Mouse (Mus musculus): ENCODE measurements around the gene Mars. TPM values are rescaled to one million over a fixed set of nuclear protein-coding genes. Genes with fewer than 3 reads are reported as not detected.

The Mars gene
- polyA plus RNA-seq, 1 experiment from 2014 or later = 50.7 TPM

GRCm38 (mm10) chr10:127287936-127288293 is 23.7 kb downstream of the Mars start:
- peaks cover 39% of the 10 kb centered on the region for H3K36me3 ChIP-seq (ENCODE audit: control insufficient read depth, insufficient read depth)
- ATAC-seq = no peak
- H3K4me1 ChIP-seq (replicated peaks; ENCODE audit: control insufficient read depth, insufficient read depth, low read length) = peaks cover 23% of the 10 kb centered on the region
- H3K9me3 ChIP-seq (ENCODE audit: control insufficient read depth) = no peaks in the 10 kb centered on the region
- TF ChIP-seq CTCF (IDR thresholded peaks at IDR 0.05; ENCODE audit: low read depth) = no peak
- H3K4me2 ChIP-seq (replicated peaks; ENCODE audit: low read depth) = peak overlapping the region; percentile 75
- H3K27me3 ChIP-seq (replicated peaks; ENCODE audit: control insufficient read depth, insufficient read depth, low read length) = no peaks in the 10 kb centered on the region
- H3K4me3 ChIP-seq (ENCODE audit: low read depth, low read length) = peak overlapping the region; percentile 71
- WGBS = 0% methylated on average over 3 of the region's 3 CpGs
- H3K9ac ChIP-seq (ENCODE audit: low read depth, low read length) = peak overlapping the region; percentile 72
- H3K27ac ChIP-seq (ENCODE audit: low read depth, low read length) = peak overlapping the region; percentile 99

- H3K27me3 ChIP-seq (replicated peaks; ENCODE audit: control insufficient read depth, insufficient read depth, low read length) = no peaks in the 10 kb centered on the region
- WGBS = 39% methylated on average over 15 of the region's 15 CpGs
- H3K4me1 ChIP-seq (replicated peaks; ENCODE audit: control insufficient read depth, insufficient read depth, low read length) = peaks cover 19% of the 10 kb centered on the region
- no peak for TF ChIP-seq CTCF (IDR thresholded peaks at IDR 0.05; ENCODE audit: low read depth)
- H3K9ac ChIP-seq (ENCODE audit: low read depth, low read length) = peak overlapping the region; percentile 72; the same call in 1 of the 2 replicates
- H3K4me3 ChIP-seq (ENCODE audit: low read depth, low read length) = peak overlapping the region; percentile 71
- ATAC-seq = no peak
- peak overlapping the region; percentile 99 for H3K27ac ChIP-seq (ENCODE audit: low read depth, low read length)
- peaks cover 43% of the 10 kb centered on the region for H3K36me3 ChIP-seq (ENCODE audit: control insufficient read depth, insufficient read depth)
- H3K9me3 ChIP-seq (ENCODE audit: control insufficient read depth) = no peaks in the 10 kb centered on the region
- peak overlapping the region; percentile 75 for H3K4me2 ChIP-seq (replicated peaks; ENCODE audit: low read depth)
Observed at GRCm38 (mm10) chr10:127287271-127287935, 24.2 kb downstream of the Mars start.

- no peak for ATAC-seq
- Histone ChIP-seq H3K36me3 (ENCODE audit: control insufficient read depth, insufficient read depth) (peaks cover 50% of the 10 kb centered on the region), H3K4me3 (ENCODE audit: low read depth, low read length) (peak overlapping the region; percentile 71; the same call in 1 of the 2 replicates), H3K9me3 (ENCODE audit: control insufficient read depth) (no peaks in the 10 kb centered on the region), H3K4me2 (replicated peaks; ENCODE audit: low read depth) (peak overlapping the region; percentile 75), H3K9ac (ENCODE audit: low read depth, low read length) (peak overlapping the region; percentile 72; the same call in 1 of the 2 replicates), H3K27ac (ENCODE audit: low read depth, low read length) (peak overlapping the region; percentile 99), H3K27me3 (replicated peaks; ENCODE audit: control insufficient read depth, insufficient read depth, low read length) (no peaks in the 10 kb centered on the region), H3K4me1 (replicated peaks; ENCODE audit: control insufficient read depth, insufficient read depth, low read length) (0 out of 2 replicates have a peak, but pooled peaks cover 13% of the 10 kb centered on the region)
- 33% methylated on average over 7 of the region's 7 CpGs for WGBS
- no peak for TF ChIP-seq CTCF (IDR thresholded peaks at IDR 0.05; ENCODE audit: low read depth)
Observed at GRCm38 (mm10) chr10:127286730-127287129, 24.9 kb downstream of the Mars start.

- H3K4me2 ChIP-seq (replicated peaks; ENCODE audit: low read depth) = peak overlapping the region; percentile 75
- H3K9ac ChIP-seq (ENCODE audit: low read depth, low read length) = no peak overlapping the region
- H3K9me3 ChIP-seq (ENCODE audit: control insufficient read depth) = no peaks in the 10 kb centered on the region
- no peak for TF ChIP-seq CTCF (IDR thresholded peaks at IDR 0.05; ENCODE audit: low read depth)
- no peak overlapping the region for H3K4me3 ChIP-seq (ENCODE audit: low read depth, low read length)
- H3K27me3 ChIP-seq (replicated peaks; ENCODE audit: control insufficient read depth, insufficient read depth, low read length) = no peaks in the 10 kb centered on the region
- no peak overlapping the region for H3K27ac ChIP-seq (ENCODE audit: low read depth, low read length)
- H3K36me3 ChIP-seq (ENCODE audit: control insufficient read depth, insufficient read depth) = peaks cover 55% of the 10 kb centered on the region
- H3K4me1 ChIP-seq (replicated peaks; ENCODE audit: control insufficient read depth, insufficient read depth, low read length) = 0 out of 2 replicates have a peak, but pooled peaks cover 9% of the 10 kb centered on the region
- no peak for ATAC-seq
- WGBS = 78% methylated on average over 6 of the region's 7 CpGs
Observed at GRCm38 (mm10) chr10:127286194-127286593, 25.4 kb downstream of the Mars start.

GRCm38 (mm10) chr10:127285644-127286043 is 25.9 kb downstream of the Mars start:
- no peak overlapping the region for H3K4me2 ChIP-seq (replicated peaks; ENCODE audit: low read depth)
- no peak overlapping the region for H3K9ac ChIP-seq (ENCODE audit: low read depth, low read length)
- H3K9me3 ChIP-seq (ENCODE audit: control insufficient read depth) = no peaks in the 10 kb centered on the region
- H3K27me3 ChIP-seq (replicated peaks; ENCODE audit: control insufficient read depth, insufficient read depth, low read length) = no peaks in the 10 kb centered on the region
- H3K36me3 ChIP-seq (ENCODE audit: control insufficient read depth, insufficient read depth) = peaks cover 59% of the 10 kb centered on the region
- 0 out of 2 replicates have a peak, but pooled peaks cover 9% of the 10 kb centered on the region for H3K4me1 ChIP-seq (replicated peaks; ENCODE audit: control insufficient read depth, insufficient read depth, low read length)
- no peak for ATAC-seq
- TF ChIP-seq CTCF (IDR thresholded peaks at IDR 0.05; ENCODE audit: low read depth) = no peak
- 78% methylated on average over 13 of the region's 13 CpGs for WGBS
- H3K27ac ChIP-seq (ENCODE audit: low read depth, low read length) = no peak overlapping the region
- no peak overlapping the region for H3K4me3 ChIP-seq (ENCODE audit: low read depth, low read length)

GRCm38 (mm10) chr10:127284724-127285500 is 26.7 kb downstream of the Mars start:
- Histone ChIP-seq H3K4me1 (replicated peaks; ENCODE audit: control insufficient read depth, insufficient read depth, low read length) (0 out of 2 replicates have a peak, but pooled peaks cover 9% of the 10 kb centered on the region), H3K27me3 (replicated peaks; ENCODE audit: control insufficient read depth, insufficient read depth, low read length) (no peaks in the 10 kb centered on the region), H3K4me2 (replicated peaks; ENCODE audit: low read depth) (no peak overlapping the region), H3K9me3 (ENCODE audit: control insufficient read depth) (no peaks in the 10 kb centered on the region), H3K36me3 (ENCODE audit: control insufficient read depth, insufficient read depth) (peaks cover 66% of the 10 kb centered on the region), H3K27ac (ENCODE audit: low read depth, low read length) (no peak overlapping the region), H3K9ac (ENCODE audit: low read depth, low read length) (no peak overlapping the region), H3K4me3 (ENCODE audit: low read depth, low read length) (no peak overlapping the region)
- no peak for ATAC-seq
- no peak for TF ChIP-seq CTCF (IDR thresholded peaks at IDR 0.05; ENCODE audit: low read depth)
- 79% methylated on average over 11 of the region's 11 CpGs for WGBS
